Mouse (Mus musculus) C2C12 (cell line): Measurements from ENCODE around the gene Myh6.

Experiments
- CEBPB ChIP-seq: IDR thresholded peaks from one replicate; pipeline ENCODE4 v1.6.1; 2011; ENCODE audit warnings: low read depth, mild to moderate bottlenecking, control low read depth, moderate library complexity
- CTCF ChIP-seq: IDR thresholded peaks from one replicate; pipeline ENCODE4 v1.5.1; 2011; ENCODE audit not compliant: control insufficient read depth, insufficient read depth, insufficient read length
- MAX ChIP-seq: IDR thresholded peaks from one replicate; pipeline ENCODE4 v1.6.1; 2011; ENCODE audit warnings: mild to moderate bottlenecking, control low read depth
- MYOD1 ChIP-seq: IDR thresholded peaks from one replicate; pipeline ENCODE4 v1.6.1; 2011; ENCODE audit warnings: low read depth; ENCODE audit not compliant: control insufficient read depth, insufficient read length
- MYOG ChIP-seq: IDR thresholded peaks from one replicate; pipeline ENCODE4 v1.6.1; 2011; ENCODE audit not compliant: control insufficient read depth, insufficient read length; ENCODE audit errors: extremely low read depth

DNA sequence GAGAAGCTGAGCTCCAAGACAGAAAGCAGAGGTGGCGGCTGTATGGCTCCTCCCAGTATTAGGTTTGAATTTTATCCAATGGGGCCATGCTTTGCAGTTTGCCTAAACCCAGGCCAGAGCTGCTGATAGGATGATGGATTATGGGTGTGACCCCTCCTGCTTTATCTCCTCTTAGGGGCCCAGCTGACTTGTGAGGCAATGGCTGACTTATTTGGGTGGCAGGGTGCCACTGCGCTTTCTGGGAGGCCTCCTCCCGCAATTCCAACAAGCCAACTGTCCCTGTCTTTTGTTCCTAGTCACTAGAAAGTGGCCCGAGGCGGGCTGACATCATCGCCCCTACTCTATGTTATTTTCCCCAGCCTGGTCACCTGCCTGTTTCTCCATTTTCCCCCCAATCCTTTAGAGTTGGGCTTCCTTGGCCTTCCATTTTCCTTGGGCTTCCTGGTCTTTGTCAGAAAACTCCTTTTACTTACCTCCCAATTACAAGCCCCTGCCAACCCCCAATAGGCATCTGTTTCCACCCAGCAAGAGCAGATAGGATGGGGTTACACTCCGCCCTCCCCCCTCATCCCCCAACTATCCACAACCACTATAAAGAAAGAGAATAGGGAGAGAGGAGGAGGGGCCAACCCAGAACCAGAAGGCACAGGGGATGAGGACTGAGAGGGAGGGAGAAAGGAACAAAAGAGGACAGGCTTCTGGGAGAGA is 41.9 kb downstream of the Myh6 start:
- TF ChIP-seq CTCF, result no peak
- no peak for TF ChIP-seq MAX
- TF ChIP-seq MYOG, result no peak
- TF ChIP-seq MYOD1, result no peak
- no peak for TF ChIP-seq CEBPB
